Mouse (Mus musculus) lung, postnatal 10 days (tissue): Measurements from ENCODE around the gene Hrh3.

ENCODE experiments used
- DNase-seq: peaks from one replicate; pipeline ENCODE4 v3.0.0; 2021

The Hrh3 gene

DNA sequence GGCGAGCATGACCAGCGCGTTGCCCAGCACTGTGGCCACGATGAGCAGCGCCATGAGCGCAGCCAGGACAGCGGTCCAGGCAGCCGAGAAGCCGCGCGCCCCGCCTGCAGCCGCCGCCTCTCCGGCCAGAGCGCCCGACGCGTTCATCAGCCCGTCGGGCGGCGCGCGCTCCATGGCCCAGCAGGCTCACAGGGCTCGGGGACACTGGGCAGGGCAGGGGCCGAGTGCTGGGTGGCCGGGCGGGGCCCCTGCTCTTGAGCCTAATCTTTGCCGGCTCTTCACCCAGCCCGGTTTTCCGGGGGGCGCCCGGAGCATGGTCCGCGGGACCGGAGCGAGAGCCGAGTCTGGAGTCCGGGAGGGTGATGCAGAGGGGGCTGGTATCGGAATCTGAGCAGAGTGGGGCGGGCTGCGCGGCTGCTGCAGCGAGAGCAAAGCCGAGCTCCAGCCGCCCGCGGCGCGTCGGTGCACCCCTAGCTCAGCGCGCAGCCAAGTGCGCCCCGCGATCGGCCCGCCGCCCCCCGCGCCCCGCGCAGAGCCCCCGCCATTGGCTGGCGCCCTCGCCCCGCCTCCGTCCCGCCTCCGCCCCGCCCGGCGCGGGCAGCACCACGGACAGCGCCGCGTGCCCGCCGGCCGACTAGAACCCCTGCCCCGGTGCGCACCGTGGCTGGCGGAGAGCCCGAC, at the start of gene Hrh3:
Hrh3 (minus strand) TSS at position 511 of the 681 bp plus-strand sequence.
- DNase-seq, result peak; percentile 79

- no peak for DNase-seq
Measured at GRCm38 (mm10) chr2:180148551-180148950, 44.3 kb upstream of the Hrh3 start.

DNA sequence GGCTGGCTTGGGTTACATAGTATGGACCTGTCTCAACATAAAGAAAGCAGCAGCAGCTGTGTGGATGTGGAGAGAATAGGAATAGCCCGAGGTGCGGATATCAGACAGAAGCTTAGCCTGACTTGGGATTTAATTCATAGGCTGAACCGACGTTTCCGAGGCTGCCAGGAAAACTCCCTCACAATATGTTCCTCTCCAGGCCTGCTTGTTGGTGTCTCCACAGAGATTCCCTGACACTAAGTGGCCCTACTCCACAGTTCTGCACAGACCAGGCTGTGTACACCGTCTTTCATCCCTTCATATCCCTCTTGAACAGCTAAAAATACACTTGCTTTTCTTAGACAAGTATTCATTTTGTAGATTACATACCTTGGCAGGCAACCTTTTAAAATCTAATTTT, 43.1 kb upstream of the Hrh3 start:
- no peak for DNase-seq

DNA sequence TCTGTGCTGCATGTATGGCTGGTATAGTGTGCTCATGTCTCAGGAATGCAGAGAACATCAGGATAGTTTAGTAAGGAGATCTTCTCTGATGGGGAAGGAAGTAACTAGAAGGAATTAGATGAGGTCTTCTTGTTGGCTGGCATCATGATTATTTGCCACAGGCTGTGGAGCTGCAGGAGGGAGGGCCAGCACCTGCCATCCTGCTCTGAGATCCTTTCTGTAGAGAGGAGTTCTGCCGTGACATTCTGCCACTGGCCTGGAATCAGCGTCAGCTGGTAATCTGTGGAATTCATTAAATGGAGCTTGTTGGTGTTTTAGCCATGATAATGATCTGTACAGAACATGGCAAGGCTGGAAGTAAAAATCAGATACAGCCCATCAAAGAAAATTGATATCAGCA, 41.8 kb upstream of the Hrh3 start:
- DNase-seq, result no peak

GRCm38 (mm10) chr2:180135414-180135813, 31.1 kb upstream of the Hrh3 start:
- DNase-seq, result no peak

GRCm38 (mm10) chr2:180133911-180134310, 29.6 kb upstream of the Hrh3 start:
- no peak for DNase-seq

GRCm38 (mm10) chr2:180133231-180133630, 28.9 kb upstream of the Hrh3 start:
- no peak for DNase-seq

- DNase-seq, result no peak
Measured at GRCm38 (mm10) chr2:180127675-180128074, 23.4 kb upstream of the Hrh3 start.

GRCm38 (mm10) chr2:180126195-180126594, 21.9 kb upstream of the Hrh3 start:
- DNase-seq, result peak; percentile 75

DNA sequence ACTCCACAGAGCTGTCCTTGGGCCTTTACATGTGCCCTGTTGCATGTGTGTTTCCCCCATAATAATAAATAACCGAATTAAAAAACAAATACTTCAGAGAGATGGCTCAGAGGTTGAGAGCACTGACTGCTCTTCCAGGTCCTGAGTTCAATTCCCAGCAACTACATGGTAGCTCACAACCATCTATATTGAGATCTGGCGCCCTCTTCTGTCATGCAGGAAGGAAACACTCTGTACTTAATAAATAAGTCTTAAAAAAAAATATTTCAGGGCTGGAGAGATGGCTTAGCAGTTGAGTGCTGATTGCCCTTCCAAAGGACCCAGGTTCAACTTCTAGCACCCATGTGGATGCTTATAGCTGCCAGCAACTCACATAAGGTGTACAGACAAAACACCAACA, 19.9 kb upstream of the Hrh3 start:
- no peak for DNase-seq

DNA sequence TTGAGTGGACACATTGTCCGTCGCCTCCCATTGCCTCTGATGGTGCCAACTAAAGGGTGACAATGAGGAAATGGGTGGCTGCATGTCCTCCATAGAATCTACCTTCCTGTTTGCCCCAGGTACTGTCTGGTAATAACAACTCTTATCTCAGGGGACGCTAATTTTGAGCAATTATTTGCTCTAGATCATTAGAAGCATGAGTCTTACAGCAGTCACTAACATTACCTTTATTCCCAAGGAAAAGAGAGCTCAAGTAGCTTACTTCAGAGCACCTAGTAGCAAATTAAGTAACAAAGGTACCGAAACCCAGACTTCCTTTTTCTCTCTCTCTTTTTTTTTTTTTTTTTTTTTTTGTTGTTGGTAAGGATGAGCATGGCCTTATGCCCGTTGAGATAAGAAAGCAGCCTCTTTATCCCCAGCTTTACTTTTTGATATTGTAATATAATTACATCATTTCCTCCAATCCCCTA, 16.0 kb upstream of the Hrh3 start:
- DNase-seq, result no peak

DNA sequence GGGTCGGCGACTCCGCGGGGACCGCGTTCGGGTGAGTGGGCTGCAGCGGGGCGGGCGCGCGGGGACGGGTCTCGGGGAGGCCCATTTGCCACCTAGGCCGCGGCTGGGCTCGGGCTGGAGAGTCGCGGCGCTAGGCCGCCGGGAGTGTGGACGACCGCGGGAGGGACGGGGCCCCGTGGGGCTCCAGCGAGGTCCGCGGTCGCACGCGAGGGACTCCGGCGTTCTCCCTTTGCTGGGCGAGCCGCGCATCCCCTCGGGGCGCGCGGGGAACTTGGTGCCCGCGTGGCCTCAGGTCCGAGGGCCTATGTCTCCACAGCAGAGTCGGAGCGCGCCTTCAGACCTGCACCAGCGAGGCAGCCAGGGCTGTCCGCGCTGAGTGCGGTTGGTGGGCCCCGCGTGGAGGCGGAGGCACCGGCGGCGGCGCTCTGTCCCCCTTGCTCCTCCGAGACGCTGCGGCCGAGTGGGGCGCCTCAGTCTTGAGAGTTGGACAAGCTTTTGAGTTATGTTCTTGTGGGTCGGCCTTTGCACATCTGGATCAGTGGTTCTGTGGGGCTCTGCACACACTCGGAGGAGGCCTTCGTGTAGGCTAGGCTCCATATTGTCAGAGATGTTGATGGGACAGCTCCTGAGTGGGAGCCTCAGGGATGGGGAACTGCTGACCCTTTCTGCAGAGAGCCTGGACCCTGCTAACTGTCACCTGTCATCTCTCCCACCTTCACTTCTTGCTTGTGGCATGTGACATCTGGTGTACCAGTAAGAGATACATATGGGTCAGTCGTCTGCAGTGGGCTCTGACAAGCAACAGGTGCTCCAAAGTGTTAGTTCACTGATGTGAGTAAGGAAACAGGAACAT, 15.4 kb upstream of the Hrh3 start:
- peak; percentile 45 for DNase-seq

- DNase-seq, result peak; percentile 100
Measured at GRCm38 (mm10) chr2:180118661-180119438, 14.6 kb upstream of the Hrh3 start, which contains the start of gene Osbpl2. Gene Osbpl2, plus strand, starts transcription at chr2:180119306.

DNA sequence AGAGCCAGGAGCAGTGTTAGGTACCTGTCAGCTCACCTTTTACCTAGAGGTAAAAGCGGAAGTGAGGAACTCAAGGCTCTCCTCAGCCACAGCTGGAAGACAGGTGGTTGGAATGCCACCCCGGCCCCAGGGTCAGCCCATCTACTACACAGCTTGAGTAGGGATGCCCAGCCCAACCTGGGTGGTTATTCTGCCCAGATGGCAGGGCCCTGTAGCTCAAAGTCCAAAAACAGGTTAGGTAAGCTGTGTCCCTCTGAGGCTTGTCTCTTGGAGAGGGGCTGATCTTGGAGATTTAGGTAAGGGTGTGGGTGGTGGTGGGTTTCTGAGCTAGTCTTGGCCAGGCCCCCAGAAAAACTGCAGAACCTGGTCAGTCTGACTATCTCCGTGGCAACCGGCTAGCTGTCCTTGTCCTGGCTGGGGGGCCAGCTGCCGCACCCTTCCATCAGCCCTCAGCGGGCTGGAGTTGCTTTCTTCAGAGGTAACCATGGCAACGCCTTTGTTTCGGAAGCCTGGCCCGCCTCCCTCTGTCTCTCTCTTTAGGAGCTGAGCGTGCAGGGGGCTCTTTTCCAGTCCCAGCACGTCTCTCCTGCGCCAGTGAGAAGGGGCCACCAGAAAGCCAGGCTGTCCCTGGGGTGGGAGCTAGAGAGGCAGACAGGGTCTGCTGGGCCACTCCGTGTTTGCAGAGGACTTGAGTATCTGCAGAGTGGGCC, 13.4 kb upstream of the Hrh3 start:
- peak; percentile 62 for DNase-seq

- peak; percentile 66 for DNase-seq
Measured at GRCm38 (mm10) chr2:180116741-180117484, 12.6 kb upstream of the Hrh3 start.

- peak; percentile 32 for DNase-seq
Measured at GRCm38 (mm10) chr2:180116081-180116493, 11.8 kb upstream of the Hrh3 start.

GRCm38 (mm10) chr2:180115279-180115678, 11.0 kb upstream of the Hrh3 start:
- peak; percentile 87 for DNase-seq

DNA sequence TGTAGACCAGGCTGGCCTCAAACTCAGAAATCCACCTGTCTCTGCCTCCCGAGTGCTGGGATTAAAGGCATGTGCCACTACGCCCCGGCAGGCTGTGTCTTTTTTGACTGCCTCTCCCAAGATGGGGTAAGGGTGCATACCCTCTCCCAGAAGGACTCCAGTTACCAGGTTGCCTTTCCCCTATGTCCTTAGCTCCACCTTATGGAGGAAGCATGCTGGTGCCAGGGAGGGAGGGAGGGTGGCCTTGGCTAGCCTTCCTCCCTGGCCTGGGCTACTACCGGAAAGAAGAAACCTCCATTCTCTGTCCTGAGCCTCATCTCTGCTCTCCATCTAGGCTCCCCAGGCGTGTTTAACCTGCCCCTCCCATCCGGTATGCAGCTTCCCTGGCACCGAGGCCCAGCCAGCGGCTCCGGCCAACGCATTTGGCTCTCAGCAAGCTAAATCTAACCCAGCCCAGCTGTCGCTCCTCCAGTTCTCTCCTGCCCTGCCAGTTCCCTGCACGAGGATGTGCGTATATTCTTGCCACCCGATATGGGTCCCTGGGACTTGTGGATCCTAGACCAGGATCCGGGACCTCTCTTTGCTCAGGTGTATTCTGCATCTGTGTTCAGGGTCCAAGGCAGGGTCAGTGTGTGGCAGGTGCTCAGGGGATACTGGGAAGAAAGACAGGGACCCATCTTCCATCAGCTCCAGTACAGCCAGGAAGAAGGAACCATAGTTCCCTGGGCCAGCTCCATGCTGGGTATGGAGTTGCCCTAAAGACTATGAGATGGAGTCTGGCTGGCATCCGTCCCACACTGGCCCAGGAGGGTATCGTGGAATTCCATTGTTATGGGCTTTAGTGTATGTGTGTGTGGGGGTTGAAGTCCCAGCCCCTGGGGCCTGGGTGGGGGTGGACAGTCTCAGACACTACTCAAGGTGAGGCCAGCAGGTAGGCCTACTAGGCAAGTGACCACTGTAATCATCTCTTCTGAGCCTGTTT, 9.9 kb upstream of the Hrh3 start:
- peak; percentile 87 for DNase-seq

DNA sequence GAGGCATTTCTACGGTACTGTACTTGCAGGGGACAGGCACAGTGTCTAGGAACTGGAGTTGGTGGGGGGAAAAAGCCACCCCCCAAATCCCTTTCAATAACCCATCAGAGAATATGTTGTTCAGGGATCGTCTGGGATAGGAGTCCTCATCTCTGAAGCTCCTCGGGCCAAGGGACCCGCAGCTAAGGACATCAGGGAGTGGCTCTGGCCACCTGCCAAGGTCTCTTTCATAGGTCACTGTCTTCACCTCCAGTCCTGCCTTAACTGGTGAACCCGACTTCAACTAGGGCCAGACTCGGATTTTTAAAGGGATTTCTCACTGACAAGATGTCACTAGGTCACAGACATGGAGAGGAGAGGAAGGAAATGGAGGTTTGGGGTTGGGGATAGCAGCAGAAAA, 4.0 kb upstream of the Hrh3 start:
- DNase-seq, result no peak

GRCm38 (mm10) chr2:180107081-180107480, 2.8 kb upstream of the Hrh3 start:
- no peak for DNase-seq
